Mouse (Mus musculus) G1E-ER4 (cell line): ENCODE data around the gene Ttll5. TPM values are rescaled to one million over a fixed set of nuclear protein-coding genes. Genes with fewer than 3 reads are reported as not detected.

ENCODE experiments used
- GATA1 ChIP-seq: IDR thresholded peaks from one replicate; pipeline ENCODE4 v1.8.0; 2012; ENCODE audit warnings: low read length, inconsistent platforms
- polyA plus RNA-seq: library from polyadenylated mRNA; stranded (reverse); fragments of >175 nt; gene quantifications from 2 replicates; pipeline ENCODE4 v1.2.3, GENCODE M21; 2012

Ttll5 gene
- polyA plus RNA-seq, 1 experiment: 11.0 TPM

- TF ChIP-seq GATA1: no peak
These were observed 143.4 kb downstream of the Ttll5 start for GRCm38 (mm10) chr12:85967812-85968211.

GRCm38 (mm10) chr12:85968409-85968808 lies 143.9 kb downstream of the Ttll5 start:
- TF ChIP-seq GATA1: no peak

GRCm38 (mm10) chr12:85969571-85969970 lies 145.1 kb downstream of the Ttll5 start:
- TF ChIP-seq GATA1: no peak

GRCm38 (mm10) chr12:85970191-85970590 lies 145.7 kb downstream of the Ttll5 start:
- no peak for TF ChIP-seq GATA1

GRCm38 (mm10) chr12:85970803-85971202 lies 146.3 kb downstream of the Ttll5 start:
- TF ChIP-seq GATA1: no peak

- TF ChIP-seq GATA1: no peak
These were observed 147.2 kb downstream of the Ttll5 start for GRCm38 (mm10) chr12:85971655-85972054.

- TF ChIP-seq GATA1: no peak
These were observed 149.1 kb downstream of the Ttll5 start for GRCm38 (mm10) chr12:85973526-85973925.

GRCm38 (mm10) chr12:85974030-85974429 lies 149.6 kb downstream of the Ttll5 start:
- no peak for TF ChIP-seq GATA1

GRCm38 (mm10) chr12:85979996-85980395 lies 155.5 kb downstream of the Ttll5 start:
- no peak for TF ChIP-seq GATA1

- TF ChIP-seq GATA1: no peak
These were observed 161.1 kb downstream of the Ttll5 start for GRCm38 (mm10) chr12:85985524-85985923.

- no peak for TF ChIP-seq GATA1
These were observed 161.6 kb downstream of the Ttll5 start for GRCm38 (mm10) chr12:85986024-85986423.

- no peak for TF ChIP-seq GATA1
These were observed 162.3 kb downstream of the Ttll5 start for GRCm38 (mm10) chr12:85986540-85987443.

- no peak for TF ChIP-seq GATA1
These were observed 163.0 kb downstream of the Ttll5 start for GRCm38 (mm10) chr12:85987444-85987889.

GRCm38 (mm10) chr12:85988121-85988520 lies 163.7 kb downstream of the Ttll5 start:
- TF ChIP-seq GATA1: no peak

- no peak for TF ChIP-seq GATA1
These were observed 164.4 kb downstream of the Ttll5 start for GRCm38 (mm10) chr12:85988818-85989377.

GRCm38 (mm10) chr12:85992013-85992837 lies 167.8 kb downstream of the Ttll5 start:
- no peak for TF ChIP-seq GATA1
